Mouse (Mus musculus) forebrain, postnatal 0 days (tissue): ENCODE data around the gene Nfix. TPM values are rescaled to one million over a fixed set of nuclear protein-coding genes. Genes with fewer than 3 reads are reported as not detected.
A peak's percentile ranks its signal among the peaks of the same experiment; 100 is the strongest.
"Not testable (repeated sequence)": the region's sequence is repeated elsewhere in the genome, so short reads cannot be mapped to it uniquely, and the experiment has no call there.

Experiments used
- ATAC-seq: fragments of 200-750 bp; cut with Nextera tagmentation; 2 replicates; pipeline ENCODE4 v1.8.0; 2017; ENCODE audit warnings: mild to moderate bottlenecking, moderate library complexity
- DNase-seq: peaks from one replicate; pipeline ENCODE4 v3.0.0-alpha.2; 2015
- H3K27ac ChIP-seq: fragments of 300-500 bp; sonication (generic); 2 replicates; pipeline ENCODE4 v1.5.1; 2014; ENCODE audit warnings: low read depth, mild to moderate bottlenecking, antibody characterized with exemption, low read length, moderate library complexity, mixed read lengths
- H3K27me3 ChIP-seq: fragments of 300-500 bp; sonication (generic); 2 replicates; pipeline ENCODE4 v1.6.1; 2014; ENCODE audit warnings: mild to moderate bottlenecking, low read length, mixed read lengths; ENCODE audit not compliant: insufficient read depth
- H3K36me3 ChIP-seq: fragments of 300-500 bp; sonication (generic); 2 replicates; pipeline ENCODE4 v1.6.1; 2014; ENCODE audit warnings: mild to moderate bottlenecking, moderate library complexity; ENCODE audit not compliant: insufficient read depth
- H3K4me1 ChIP-seq: fragments of 300-500 bp; sonication (generic); 2 replicates; pipeline ENCODE4 v1.6.1; 2014; ENCODE audit warnings: antibody characterized with exemption; ENCODE audit not compliant: insufficient read depth
- H3K4me2 ChIP-seq: fragments of 300-500 bp; sonication (generic); 2 replicates; pipeline ENCODE4 v1.6.1; 2014; ENCODE audit warnings: low read depth, mild to moderate bottlenecking, moderate library complexity
- H3K4me3 ChIP-seq: fragments of 300-500 bp; sonication (generic); 2 replicates; pipeline ENCODE4 v1.5.1; 2014; ENCODE audit warnings: low read depth, low read length, mixed read lengths
- H3K9ac ChIP-seq: fragments of 300-500 bp; sonication (generic); 2 replicates; pipeline ENCODE4 v1.6.1; 2014; ENCODE audit warnings: mild to moderate bottlenecking
- H3K9me3 ChIP-seq: fragments of 300-500 bp; sonication (generic); 2 replicates; pipeline ENCODE4 v1.6.1; 2016; ENCODE audit warnings: low read length
- CTCF ChIP-seq: sonication (generic); IDR thresholded peaks from 2 replicates; pipeline ENCODE4 v1.5.1; 2016; ENCODE audit warnings: antibody characterized with exemption, control low read depth, low read depth
- WGBS: fragments of 180-500 bp; shearing (Covaris S2); extraction: QIAGEN DNeasy Blood & Tissue Kit; methylation state at CpG from one replicate; pipeline ENCODE4 v1.1.7; 2014; 5-methylcytosine and 5-hydroxymethylcytosine counted together
- polyA plus RNA-seq: library from polyadenylated mRNA; unstranded; fragments of >200 nt; fragmentation: Nextera tagmentation; extraction: Ambion mirVana; gene quantifications from 2 replicates; pipeline ENCODE4 v1.2.1, GENCODE M21; 2015
- total RNA-seq: library from RNA; depleted of rRNA; stranded (reverse); fragments of >200 nt; gene quantifications from 2 replicates; pipeline ENCODE4 v1.2.3, GENCODE M21; 2014

Nfix gene
- total and polyA plus RNA-seq, 2 experiments from 2014 or later: 111 to 376 TPM

- peak within 1 kb of the TSS; percentile 97 for H3K4me3 ChIP-seq
- 88% methylated on average over 11 of the region's 11 CpGs for WGBS
- DNase-seq (no peak), ATAC-seq (no peak)
- peak within 1 kb of the TSS; percentile 98 for H3K27ac ChIP-seq
- H3K27me3 ChIP-seq: no peaks in the 10 kb centered on the region
- peaks cover 25% of the 10 kb centered on the region for H3K36me3 ChIP-seq
- H3K4me2 ChIP-seq: peak within 1 kb of the TSS; percentile 66
- H3K4me1 ChIP-seq: peaks cover 14% of the 10 kb centered on the region
- H3K9ac ChIP-seq: peak within 1 kb of the TSS; percentile 95
- H3K9me3 ChIP-seq: no peaks in the 10 kb centered on the region
- no peak for TF ChIP-seq CTCF
These were observed 31.3 kb upstream of the Nfix start, which contains the start of gene Gadd45gip1 for GRCm38 (mm10) chr8:84831490-84831889. Gadd45gip1 (plus strand) TSS chr8:84831522.

- H3K36me3 ChIP-seq, H3K27me3 ChIP-seq, H3K4me3 ChIP-seq, H3K4me1 ChIP-seq, H3K27ac ChIP-seq, H3K9me3 ChIP-seq, ATAC-seq, H3K9ac ChIP-seq, H3K4me2 ChIP-seq, DNase-seq: not testable (repeated sequence)
- WGBS: 87% methylated on average over 2 of the region's 2 CpGs
These were observed 26.4 kb upstream of the Nfix start for GRCm38 (mm10) chr8:84826518-84826917.

DNA sequence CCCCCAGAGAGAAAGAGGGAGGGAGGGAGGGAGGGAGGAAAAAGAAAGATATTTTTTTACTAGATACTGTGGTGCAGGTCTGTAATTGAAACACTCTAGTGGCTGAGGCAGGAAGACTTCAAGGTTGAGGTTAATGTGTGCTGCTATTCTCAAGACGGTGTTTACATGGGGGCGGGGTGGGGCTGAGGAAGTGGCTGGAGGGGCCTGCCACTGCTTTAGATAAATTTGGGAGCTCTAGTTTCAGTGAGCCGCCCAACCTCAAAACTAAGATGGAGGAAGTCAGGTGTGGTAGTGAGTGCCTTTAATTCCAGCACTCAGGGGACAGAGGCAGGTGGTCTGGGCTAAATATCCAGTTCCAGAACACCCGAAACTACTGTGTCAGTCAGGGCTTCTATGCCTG is 25.5 kb upstream of the Nfix start:
- 74% methylated on average over 4 of the region's 4 CpGs for WGBS
- H3K9me3 ChIP-seq: no peaks in the 10 kb centered on the region
- TF ChIP-seq CTCF: no peak
- no peak overlapping the region for H3K27ac ChIP-seq
- H3K4me3 ChIP-seq: no peak overlapping the region
- no peaks in the 10 kb centered on the region for H3K36me3 ChIP-seq
- H3K4me2 ChIP-seq: no peak overlapping the region
- no peaks in the 10 kb centered on the region for H3K4me1 ChIP-seq
- DNase-seq: no peak
- H3K9ac ChIP-seq: no peak overlapping the region
- no peak for ATAC-seq
- no peaks in the 10 kb centered on the region for H3K27me3 ChIP-seq

GRCm38 (mm10) chr8:84823653-84824052 is 23.5 kb upstream of the Nfix start:
- Histone ChIP-seq H3K9ac (peak overlapping the region; percentile 0; the same call in 1 of the 2 replicates), H3K9me3 (no peaks in the 10 kb centered on the region), H3K4me2 (peak overlapping the region; percentile 49), H3K27me3 (no peaks in the 10 kb centered on the region), H3K27ac (no peak overlapping the region), H3K36me3 (no peaks in the 10 kb centered on the region), H3K4me1 (no peaks in the 10 kb centered on the region), H3K4me3 (peak overlapping the region; percentile 31)
- TF ChIP-seq CTCF: peak; percentile 93
- WGBS: 1% methylated on average over 18 of the region's 18 CpGs
- DNase-seq (peak; percentile 87), ATAC-seq (peak; percentile 95)

- Histone ChIP-seq H3K4me2 (peak within 1 kb of the TSS; percentile 49), H3K36me3 (no peaks in the 10 kb centered on the region), H3K9me3 (no peaks in the 10 kb centered on the region), H3K27ac (no peak within 1 kb of the TSS), H3K4me1 (no peaks in the 10 kb centered on the region), H3K4me3 (peak within 1 kb of the TSS; percentile 31), H3K27me3 (no peaks in the 10 kb centered on the region), H3K9ac (peak within 1 kb of the TSS; percentile 0; the same call in 1 of the 2 replicates)
- WGBS: 33% methylated on average over 3 of the region's 3 CpGs
- DNase-seq: no peak
- no peak for ATAC-seq
- no peak for TF ChIP-seq CTCF
These were observed 22.6 kb upstream of the Nfix start, which contains the start of gene Dand5 for GRCm38 (mm10) chr8:84822723-84823122. Dand5 (minus strand) TSS chr8:84822823.

DNA sequence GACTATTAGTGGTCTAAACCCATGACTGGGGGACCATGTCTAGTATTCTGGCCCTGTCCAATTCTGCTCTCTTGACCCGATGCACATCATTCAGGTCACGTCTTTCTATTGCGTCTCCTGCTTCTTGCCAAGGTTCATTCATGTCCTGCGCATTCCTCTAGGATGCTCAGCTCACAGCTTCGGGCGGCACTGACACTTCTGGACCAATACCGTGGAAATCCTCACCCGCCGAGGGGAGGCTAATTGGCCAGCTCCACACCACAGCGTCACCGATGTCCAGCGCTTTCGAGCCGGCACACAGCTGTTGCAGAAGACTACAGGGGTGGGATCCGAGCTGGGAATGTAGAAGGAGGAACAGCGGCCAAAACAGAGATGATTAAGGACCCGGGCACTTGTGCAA is 16.0 kb upstream of the Nfix start:
- ATAC-seq (no peak), DNase-seq (no peak)
- no peaks in the 10 kb centered on the region for H3K36me3 ChIP-seq
- no peak overlapping the region for H3K9ac ChIP-seq
- no peak overlapping the region for H3K27ac ChIP-seq
- H3K4me2 ChIP-seq: no peak overlapping the region
- H3K27me3 ChIP-seq: no peaks in the 10 kb centered on the region
- no peak for TF ChIP-seq CTCF
- H3K4me1 ChIP-seq: peaks cover 14% of the 10 kb centered on the region
- WGBS: 78% methylated on average over 17 of the region's 17 CpGs
- no peaks in the 10 kb centered on the region for H3K9me3 ChIP-seq
- H3K4me3 ChIP-seq: no peak overlapping the region

- H3K36me3 ChIP-seq: no peaks in the 10 kb centered on the region
- no peak overlapping the region for H3K9ac ChIP-seq
- no peaks in the 10 kb centered on the region for H3K9me3 ChIP-seq
- H3K27me3 ChIP-seq: no peaks in the 10 kb centered on the region
- 10% methylated on average over 9 of the region's 9 CpGs for WGBS
- DNase-seq (peak; percentile 93), ATAC-seq (peak; percentile 70)
- peaks cover 14% of the 10 kb centered on the region for H3K4me1 ChIP-seq
- peak; percentile 96 for TF ChIP-seq CTCF
- H3K4me3 ChIP-seq: no peak overlapping the region
- H3K27ac ChIP-seq: peak overlapping the region; percentile 87
- peak overlapping the region; percentile 17 for H3K4me2 ChIP-seq
These were observed 15.4 kb upstream of the Nfix start for GRCm38 (mm10) chr8:84815547-84815946.
